Mouse (Mus musculus): ENCODE measurements around the gene Mesd.
"Not testable (repeated sequence)": the region's sequence is repeated elsewhere in the genome, so short reads cannot be mapped to it uniquely, and the experiment has no call there.

Gene Mesd

DNA sequence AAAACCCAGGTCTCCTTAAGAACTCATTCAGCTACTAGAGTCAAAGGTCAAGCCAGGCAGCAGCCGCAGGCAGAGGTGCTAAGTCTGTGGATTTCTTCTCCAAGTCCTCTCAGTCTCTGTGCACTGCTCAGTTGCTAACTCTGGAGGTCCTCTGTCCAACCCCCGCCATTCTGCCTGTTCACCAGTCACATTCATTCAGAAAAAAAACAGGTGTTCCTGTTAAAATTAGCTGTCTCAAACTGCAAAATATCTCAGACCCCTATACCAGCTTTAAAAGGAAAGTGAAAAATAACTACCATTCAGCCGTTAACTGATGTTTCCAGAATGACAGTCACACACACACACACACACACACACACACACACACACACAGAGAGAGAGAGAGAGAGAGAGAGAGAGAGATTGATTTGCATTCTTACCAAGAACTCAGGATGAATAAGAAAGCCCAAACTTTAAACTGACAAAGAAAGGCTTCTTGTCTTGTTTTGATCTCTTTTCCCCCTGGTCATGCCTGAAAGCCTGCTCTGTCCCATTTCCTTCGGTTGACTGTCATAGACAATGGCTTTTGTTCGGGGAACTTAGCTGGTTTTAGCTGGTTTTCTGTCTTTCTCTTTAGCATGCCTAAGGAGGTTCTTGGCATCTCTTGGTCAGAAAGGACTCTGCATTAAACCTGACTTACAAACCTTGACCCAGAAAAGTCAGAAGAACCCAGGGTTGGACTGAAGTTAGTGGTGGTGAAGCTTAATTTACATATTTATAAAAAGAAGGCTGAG lies 5.4 kb upstream of the Mesd start:
- no peak for DNase-seq (ENCODE audit: low read depth, low spot score)

DNA sequence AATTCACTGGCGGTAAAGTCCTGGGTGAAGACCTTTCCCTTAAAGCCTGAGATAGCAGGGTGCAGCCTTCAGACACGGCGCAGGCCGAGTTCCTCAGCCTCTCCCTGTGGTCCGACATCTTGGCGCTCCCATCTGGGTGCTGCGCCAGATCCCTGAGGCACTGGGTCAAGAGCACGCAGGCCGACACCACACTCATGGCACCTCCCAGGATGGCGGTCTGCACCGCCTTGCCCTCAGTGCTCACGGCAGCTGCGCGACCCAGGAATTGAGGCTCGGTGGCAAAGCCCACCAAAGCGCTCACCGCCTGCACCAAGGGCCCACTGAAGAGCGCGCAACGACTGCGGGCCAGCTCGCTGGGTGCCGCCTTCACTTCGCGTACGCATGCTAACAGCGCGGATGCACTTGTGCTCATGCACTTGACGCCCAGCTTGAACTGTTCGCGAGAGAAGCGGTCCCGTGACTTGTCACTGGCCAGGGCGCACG lies 2.1 kb upstream of the Mesd start:
- no peak for DNase-seq (ENCODE audit: low read depth, low spot score)

DNA sequence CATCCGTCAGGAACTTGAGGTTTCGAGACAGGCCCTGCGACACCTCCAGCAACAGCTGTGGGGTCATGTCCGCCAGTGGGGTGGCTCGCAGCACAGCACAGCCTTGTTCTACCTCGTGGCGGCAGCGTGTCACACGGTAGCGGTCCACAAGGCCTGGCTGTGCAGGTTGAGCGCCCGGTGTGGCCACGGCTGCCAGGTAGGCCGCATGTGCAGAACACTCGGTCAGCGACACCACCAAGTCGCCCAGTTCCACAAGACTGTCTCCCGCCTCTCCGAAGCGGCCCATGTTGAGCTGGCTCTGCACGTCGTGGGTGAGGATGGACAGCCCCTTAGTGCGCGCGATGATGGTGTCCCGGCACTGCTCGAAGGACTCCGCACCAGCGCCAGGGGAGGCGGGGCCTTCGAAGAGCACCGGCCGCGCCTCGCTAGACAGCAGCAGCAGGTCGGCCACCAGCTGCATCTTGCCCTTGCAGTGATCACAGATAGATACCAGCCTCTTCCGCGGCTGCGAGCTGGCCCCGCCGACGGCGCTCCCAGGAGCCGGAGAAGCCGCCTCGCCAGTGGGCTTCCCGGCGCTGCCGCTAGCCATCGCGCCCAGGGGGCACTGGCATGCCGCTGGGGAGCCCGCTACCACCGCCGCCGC lies 1.5 kb upstream of the Mesd start:
- DNase-seq (ENCODE audit: low read depth, low spot score), result no peak

DNA sequence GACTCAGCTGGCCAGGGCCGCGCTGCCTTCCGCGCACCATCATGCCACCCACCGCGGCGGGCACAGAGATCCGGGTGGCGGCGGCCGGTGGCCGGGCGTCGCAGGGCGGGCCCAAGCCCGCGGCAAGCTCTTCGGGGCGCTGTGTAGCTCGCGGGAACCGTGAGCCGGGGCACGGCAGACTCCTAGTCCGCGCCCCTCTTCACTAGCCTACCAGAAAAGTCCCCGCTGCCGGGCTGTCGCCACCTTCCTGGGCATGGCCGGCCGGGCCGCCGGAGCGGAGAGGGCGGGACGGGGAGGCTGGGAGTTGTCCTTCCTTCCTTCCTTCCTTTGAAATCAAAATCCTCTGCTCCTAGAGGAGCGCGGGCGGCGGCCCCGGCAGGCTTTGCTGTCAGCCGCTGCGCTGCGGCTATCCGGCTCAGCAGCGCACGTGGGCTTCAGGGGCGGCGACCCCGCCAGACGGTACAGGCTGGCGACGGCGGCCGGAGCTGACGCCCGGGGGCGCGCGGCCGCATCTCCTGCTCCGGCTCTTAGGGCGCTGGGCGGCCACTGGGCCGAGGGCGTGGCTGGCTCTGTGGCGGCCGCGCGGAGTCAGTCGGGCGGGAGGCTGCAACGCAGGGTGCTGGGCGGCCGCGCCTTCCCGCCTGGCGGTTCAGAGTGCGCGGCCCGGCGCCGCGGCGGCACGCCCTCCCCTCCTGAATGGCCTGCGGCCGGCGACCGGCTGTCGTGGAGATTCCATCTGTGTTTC lies 818 bp upstream of the Mesd start:
- DNase-seq (ENCODE audit: low read depth, low spot score), result no peak

DNA sequence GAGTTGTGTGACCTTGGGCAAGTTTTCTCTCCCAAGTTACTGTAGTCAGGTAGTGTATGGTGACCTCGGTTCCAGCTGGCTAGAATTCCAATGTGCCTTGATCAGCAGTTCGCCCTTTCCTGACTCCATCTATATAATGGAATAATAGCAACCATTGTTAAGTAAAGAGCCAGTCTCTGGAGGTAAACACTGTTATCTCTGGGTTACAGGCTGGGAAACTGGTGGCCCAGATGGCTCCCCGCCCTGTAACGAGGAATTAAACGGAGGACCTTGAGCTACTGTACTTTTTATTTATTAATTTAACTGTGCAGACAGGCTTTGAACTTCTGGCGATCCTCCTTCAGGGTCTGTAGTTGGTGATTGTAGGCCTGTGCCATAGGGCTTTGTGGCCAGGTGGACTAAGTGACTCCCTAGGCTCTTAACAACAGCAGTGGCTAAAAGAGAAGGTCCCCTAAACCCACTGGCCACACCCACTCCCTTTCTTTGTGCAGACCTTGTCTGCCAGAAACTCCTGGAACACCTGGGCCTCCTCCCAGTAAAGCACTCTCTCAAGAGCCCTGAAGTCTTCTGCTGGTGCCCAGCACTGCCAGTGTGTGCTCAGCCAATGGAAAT lies 761 bp downstream of the Mesd start:
- no peak for DNase-seq (ENCODE audit: low read depth, low spot score)

DNA sequence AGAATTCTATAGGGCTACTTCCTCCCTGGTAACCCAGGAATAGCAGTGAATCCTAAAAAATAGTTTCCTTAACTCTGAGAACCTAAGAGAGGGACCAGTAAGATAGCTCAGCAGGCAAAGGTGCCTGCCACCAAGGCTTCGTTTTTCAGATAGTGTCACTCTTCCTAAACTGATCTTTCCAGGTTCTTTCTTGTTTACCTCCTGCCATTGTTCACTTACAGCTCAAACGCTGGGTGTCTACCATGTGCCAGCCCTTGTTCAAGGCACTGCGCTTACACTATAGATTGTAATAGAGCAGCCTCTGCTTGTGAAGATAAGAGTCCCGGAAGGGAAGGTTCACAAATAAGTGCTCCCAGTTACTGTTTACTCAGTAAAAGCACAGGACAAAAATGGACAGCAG lies 1.6 kb downstream of the Mesd start:
- DNase-seq (ENCODE audit: low read depth, low spot score), result no peak

DNA sequence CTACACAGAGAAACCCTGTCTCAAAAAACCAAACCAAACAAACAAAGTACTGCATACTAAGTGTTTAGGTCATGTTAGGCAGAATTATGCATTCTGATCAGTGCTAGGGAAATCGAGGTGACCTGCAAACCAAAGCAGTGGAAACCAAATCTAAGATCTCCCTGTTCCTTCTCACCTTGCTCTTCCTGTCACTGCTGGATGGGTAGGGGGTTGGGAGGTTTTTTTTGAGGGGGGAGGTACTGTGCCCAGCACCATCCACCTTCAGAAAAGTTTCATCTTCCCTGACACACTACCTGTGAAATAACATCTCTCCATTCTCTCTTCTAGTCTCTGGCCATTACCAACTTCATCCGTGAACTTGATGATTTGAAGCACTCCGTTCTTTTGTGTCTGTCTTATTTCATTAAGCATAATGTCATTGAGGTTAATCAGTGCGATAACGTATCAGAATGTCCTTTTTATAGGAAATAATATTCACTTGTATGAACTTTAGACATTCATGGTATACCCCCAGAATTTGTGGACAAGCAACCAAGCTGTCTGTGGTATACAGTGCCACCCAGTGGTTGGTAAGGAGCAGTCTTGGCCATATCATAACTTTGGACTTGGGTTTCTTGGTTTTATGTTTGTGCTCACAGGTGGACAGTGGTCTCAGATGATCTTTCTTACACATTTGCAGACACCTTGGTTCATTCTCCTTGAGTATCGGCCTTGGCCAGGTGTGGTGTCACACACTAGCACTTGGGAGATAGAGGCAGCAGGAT lies 2.3 kb downstream of the Mesd start:
- DNase-seq (ENCODE audit: low read depth, low spot score), result no peak

DNA sequence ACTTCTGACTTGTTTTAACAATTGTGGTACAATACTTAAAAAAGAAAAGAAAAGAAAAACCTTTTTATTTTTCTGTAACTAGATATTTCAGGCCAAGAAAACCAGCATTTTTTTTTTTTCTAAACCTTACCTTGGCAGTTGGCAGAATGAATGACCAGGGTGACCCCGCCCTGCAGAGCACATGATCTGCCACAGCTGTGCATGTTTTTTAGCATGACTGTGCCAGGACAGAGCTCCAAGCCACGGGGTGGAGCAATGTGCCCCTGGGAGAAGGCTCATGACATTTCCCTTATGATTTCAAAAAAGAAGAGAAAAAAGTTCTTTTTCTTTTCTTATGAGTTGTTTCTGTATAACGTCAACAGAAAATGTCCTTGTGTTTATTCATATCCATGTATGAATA lies 5.1 kb downstream of the Mesd start:
- no peak for DNase-seq (ENCODE audit: low read depth, low spot score)

DNA sequence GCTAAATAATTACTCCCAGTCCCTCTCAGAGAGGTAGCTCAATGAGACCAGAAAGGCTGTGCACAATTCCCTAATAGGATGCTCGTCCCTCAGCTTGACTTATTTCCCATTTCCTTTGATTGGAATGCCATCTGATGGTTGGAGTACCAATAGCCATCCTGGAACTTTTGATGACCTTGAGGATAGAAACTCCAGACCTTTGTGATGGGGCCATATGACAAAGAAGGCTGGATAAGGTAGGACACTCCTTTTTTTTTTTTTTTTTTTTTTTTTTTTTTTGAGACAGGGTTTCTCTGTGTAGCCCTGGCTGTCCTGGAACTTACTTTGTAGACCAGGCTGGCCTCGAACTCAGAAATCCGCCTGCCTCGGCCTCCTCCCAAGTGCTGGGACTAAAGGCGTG lies 5.7 kb downstream of the Mesd start:
- not testable (repeated sequence) for DNase-seq (ENCODE audit: low read depth, low spot score)

DNA sequence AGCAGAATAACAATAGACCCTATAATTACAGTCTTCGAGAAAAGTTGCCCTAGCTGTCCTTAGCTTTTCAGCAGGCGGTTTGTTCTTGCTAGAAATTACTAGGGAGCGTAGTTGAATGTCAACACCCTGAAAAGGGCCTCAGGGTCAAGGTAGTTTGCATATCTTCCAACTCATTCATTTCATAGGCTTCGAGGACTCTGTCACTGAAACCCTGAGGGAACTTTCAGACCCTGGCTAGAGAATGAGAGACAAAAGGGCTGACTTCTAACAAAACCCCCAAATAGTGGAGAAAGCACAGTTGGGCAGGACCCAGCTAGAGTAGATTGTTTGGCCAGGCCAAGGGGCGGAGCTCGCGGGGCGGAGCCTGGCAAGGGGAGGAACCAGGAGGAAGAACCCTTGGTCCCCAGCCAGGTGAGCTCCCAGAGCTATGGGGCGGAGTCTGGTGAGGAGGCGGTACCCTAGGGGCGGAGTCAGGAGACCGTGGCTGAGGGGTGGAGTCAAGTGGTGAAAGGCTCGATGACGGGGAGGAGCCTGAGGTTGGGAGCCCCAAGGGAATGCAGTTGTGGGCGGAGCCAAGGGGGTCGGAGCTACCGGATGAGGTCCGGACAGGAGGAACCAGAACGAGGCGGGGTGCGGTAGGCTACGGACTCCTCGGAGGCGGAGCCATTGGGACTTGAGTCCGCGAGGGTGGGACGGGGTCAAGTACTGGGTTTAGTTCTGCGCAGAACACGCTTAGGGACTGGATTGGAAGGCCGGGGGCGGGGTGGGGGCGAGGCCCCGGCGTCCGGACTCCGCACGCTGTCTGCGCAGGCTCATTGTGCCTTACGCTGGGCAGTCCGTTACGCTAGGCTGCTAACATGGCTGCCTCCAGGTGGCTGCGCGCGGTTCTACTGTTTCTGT lies 7.4 kb downstream of the Mesd start:
- peak; percentile 88 for DNase-seq (ENCODE audit: low read depth, low spot score)

DNA sequence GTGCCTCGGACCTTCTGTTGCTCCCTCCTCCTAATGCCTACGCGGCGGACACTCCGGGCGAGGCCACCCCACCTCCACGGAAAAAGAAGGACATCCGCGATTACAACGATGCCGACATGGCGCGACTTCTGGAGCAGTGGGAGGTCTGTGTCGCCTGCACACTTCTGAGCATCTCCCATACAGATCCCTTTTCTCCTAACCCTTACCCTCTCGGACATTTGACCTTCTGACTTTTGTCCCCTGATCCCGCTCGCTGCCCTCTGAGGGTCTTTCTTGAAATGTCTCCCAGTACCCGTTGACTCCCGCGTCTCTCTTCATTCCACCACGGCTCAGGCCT lies 8.0 kb downstream of the Mesd start:
- DNase-seq (ENCODE audit: low read depth, low spot score), result no peak

DNA sequence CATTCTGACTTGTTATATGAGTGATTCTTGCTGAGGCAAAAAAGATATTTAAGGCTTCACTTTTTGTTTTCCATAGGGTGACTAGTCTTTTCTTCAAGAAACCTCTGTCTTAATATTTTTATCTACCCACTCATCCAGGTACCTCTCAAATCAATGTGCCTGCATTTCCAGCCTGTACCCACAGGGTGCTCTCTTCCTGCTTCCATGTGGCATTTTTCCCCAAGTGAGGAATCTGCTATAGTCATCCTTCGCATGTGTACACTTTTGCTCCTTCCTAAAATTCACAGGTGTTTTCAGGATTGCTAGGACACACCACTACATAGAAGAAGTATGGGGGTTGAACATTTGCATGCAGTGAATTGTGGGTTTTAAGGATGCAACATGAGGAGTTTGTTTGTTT lies 10.1 kb downstream of the Mesd start:
- no peak for DNase-seq (ENCODE audit: low read depth, low spot score)

DNA sequence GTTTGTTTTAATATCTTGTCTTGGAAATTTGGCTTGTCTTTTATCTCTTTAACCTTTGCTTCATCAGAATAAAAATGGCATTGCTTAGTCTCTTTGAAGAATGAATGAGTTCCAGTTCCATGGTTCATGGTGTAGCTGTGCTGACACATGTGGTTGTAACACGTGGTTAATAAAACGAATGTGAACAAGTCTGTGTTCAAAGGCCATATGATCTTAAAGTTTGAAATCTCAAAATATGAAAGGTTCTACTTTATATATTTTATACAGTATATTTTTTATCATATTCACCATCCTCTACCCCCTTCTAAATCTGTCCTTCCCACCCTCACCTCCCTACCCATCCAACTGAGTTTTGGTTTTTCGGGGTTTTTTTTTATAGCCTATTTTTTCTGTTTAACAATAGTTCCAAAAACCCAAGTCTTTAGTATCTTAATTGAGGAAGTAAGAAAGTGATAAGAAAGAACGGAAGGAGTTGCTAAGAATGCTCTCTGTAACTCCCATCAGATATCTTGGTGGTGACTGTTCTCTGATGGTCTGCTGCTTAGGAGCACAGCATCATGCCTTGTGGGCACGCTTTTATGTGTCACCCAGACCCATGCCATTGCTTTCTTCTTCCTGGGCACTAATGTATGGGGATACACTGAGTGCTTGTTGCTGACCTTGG lies 11.9 kb downstream of the Mesd start:
- DNase-seq (ENCODE audit: low read depth, low spot score), result no peak

DNA sequence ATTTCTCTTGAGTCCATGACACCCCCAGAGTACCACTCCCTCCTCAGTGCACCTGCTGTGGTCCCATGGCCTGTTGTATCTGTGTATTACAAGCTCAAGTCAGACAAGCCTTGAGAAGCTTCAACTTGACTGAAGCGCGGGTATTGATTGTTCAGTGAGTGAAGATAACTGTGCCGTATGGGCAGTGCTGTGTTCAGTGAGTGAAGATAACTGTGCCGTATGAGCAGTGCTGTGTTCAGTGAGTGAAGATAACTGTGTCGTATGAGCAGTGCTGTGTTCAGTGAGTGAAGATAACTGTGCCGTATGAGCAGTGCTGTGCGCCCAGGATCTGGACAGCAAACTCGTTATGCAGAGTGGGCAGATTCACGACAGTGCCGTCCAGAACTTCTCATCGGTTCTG lies 14.0 kb downstream of the Mesd start:
- no peak for DNase-seq (ENCODE audit: low read depth, low spot score)

DNA sequence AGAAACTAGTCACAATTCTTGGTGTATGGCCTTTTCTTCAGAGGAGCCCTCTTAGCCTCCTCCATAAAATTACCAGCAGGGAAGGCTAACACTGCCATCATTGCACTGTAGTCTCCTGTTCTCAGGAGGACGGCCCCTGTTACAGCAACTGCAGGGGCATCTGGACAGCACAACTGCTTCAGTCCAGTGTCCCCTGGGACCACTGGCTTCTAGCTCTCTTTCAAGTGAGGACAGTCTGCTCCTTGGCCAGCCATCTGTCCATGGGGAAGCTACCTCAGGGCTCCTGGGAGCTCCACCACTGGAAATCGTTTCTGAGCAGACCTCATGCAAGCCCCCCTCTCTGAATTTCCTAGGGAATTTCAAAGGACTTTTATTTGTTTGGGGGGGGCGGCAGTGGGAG lies 16.3 kb downstream of the Mesd start:
- no peak for DNase-seq (ENCODE audit: low read depth, low spot score)

DNA sequence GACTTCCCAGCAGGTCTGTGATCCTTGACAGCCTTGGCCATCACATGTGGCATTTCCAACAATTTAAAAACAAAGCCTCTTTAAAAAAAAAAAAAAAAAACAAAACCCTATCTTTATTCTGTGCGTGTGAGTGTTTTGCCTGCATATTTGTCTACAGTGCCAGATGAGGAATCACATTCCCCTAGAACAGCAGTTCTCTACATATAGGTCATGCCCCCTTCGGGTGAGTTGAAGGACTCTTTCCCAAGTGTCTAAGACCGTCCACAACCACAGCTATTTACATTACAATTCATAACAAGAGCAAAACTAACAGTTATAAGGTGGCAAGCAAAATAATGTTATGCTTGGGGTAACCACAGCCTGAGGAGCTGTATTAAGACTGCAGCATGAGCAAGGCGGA lies 17.2 kb downstream of the Mesd start:
- DNase-seq (ENCODE audit: low read depth, low spot score), result no peak

DNA sequence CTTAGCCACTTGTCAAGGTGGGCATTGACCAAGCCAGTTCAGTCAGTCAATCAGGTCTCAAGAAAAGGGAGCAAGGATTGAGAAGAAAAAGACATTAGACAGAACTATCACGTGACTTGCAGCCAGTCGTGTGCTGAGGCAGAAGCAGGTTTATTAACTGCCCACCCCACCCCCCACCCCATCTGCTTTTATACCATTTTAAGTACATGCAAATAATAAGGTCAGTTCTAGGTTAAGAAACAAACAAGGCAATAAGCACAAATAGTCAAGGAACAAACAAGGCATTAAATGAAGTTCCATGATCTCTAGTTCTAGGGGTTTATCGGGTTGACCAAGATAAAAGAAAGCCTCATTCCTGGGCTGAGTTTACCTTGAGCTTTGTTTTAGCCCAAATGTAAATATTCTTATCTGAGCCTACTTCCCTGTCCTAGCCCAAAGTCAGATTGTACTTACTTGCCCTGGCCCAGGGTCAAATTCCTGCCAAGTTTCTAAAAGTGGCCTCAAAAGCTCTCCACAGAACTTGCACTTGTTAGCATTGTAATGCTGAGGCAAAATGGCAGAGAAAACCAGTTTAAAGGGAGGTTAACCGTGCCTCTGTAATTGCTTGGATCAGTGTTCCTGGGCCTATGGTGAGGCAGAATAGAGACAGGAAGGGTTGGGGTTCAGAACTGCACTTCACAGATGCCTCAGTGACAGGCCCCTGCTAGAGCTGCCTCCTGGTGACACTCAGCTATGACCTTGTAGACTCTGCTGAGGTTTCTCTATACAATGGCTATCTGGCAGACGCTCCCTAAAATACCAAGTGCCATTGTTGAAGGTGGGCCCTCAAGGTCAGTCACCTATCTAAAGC lies 18.3 kb downstream of the Mesd start:
- no peak for DNase-seq (ENCODE audit: low read depth, low spot score)

DNA sequence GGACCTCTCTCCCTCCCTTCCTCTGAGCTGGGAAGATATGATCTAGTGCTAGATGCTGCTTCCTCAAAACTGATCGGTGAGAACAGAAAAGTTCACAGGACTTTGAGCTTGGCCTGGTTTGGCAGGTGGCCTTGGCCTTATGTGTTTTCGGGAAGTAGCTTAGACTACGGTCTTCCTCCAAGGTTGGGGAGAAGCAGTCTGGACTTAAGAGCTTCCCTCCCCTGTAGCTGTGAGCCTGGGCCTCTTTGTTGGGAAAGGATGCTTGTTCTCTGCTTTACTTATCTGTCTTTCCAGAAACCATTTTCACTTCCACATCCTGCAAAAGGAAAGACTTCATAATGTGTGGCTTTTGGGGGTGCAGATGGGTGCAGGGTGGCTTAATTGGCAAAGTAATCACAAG lies 20.6 kb downstream of the Mesd start:
- no peak for DNase-seq (ENCODE audit: low read depth, low spot score)

DNA sequence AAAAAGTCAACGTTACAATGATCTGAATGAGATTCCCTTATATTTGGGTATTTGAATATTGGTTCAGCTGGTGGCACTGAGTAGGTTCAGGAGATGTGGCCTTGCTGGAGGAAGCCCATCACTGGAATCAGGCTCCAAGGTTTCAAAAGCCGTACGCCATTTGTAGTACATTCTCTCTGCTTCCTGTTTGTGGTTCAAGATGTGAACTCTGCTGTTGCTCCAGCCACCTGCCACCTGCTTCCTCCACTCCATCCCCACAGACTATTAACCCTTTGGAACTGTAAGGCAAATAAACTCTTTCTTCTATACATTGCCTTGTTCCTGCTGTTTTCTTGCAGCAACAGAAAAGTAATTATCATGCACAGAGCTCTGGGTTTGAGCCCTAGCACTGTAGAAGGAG lies 27.6 kb downstream of the Mesd start:
- no peak for DNase-seq (ENCODE audit: low read depth, low spot score)

Measured in brain, embryonic 18.5 days (tissue).